Mouse (Mus musculus) forebrain, embryonic 11.5 days (tissue): ENCODE data around the gene Arl13b. TPM values are rescaled to one million over a fixed set of nuclear protein-coding genes. Genes with fewer than 3 reads are reported as not detected.

ENCODE experiments used
- ATAC-seq: fragments of 200-750 bp; cut with Nextera tagmentation; replicated peaks from 2 replicates; pipeline ENCODE4 v1.8.0; 2017; ENCODE audit warnings: moderate TSS enrichment; ENCODE audit not compliant: low FRiP score
- DNase-seq: peaks from one replicate; pipeline ENCODE4 v3.0.0-alpha.2; 2017; ENCODE audit warnings: low spot score
- H3K27ac ChIP-seq: fragments of 300-500 bp; sonication (generic); 2 replicates; pipeline ENCODE4 v1.5.1; 2014; ENCODE audit warnings: low read depth, low read length
- H3K27me3 ChIP-seq: fragments of 300-500 bp; sonication (generic); 2 replicates; pipeline ENCODE4 v1.6.1; 2014; ENCODE audit warnings: mild to moderate bottlenecking, low read length, mixed read lengths; ENCODE audit not compliant: control insufficient read depth, insufficient read depth
- H3K36me3 ChIP-seq: fragments of 300-500 bp; sonication (generic); 2 replicates; pipeline ENCODE4 v1.6.1; 2014; ENCODE audit warnings: mild to moderate bottlenecking, low read length, moderate library complexity, mixed read lengths; ENCODE audit not compliant: control insufficient read depth, insufficient read depth
- H3K4me1 ChIP-seq: fragments of 300-500 bp; sonication (generic); replicated peaks from 2 replicates; pipeline ENCODE4 v1.6.1; 2014; ENCODE audit warnings: low read length, mixed read lengths; ENCODE audit not compliant: control insufficient read depth, insufficient read depth
- H3K4me2 ChIP-seq: fragments of 300-500 bp; sonication (generic); 2 replicates; pipeline ENCODE4 v1.6.1; 2014; ENCODE audit warnings: low read depth, mild to moderate bottlenecking, low read length, moderate library complexity, mixed read lengths; ENCODE audit not compliant: severe bottlenecking
- H3K4me3 ChIP-seq: fragments of 300-500 bp; sonication (generic); 2 replicates; pipeline ENCODE4 v1.5.1; 2014; ENCODE audit warnings: low read depth, low read length
- H3K9ac ChIP-seq: fragments of 300-500 bp; sonication (generic); 2 replicates; pipeline ENCODE4 v1.6.1; 2014; ENCODE audit warnings: low read length
- H3K9me3 ChIP-seq: fragments of 300-500 bp; sonication (generic); 2 replicates; pipeline ENCODE4 v1.6.1; 2016; ENCODE audit warnings: low read length, mixed read lengths; ENCODE audit not compliant: control insufficient read depth
- WGBS: fragments of 180-500 bp; shearing (Covaris S2); extraction: QIAGEN DNeasy Blood & Tissue Kit; methylation state at CpG from one replicate; pipeline ENCODE4 v1.1.7; 2014; 5-methylcytosine and 5-hydroxymethylcytosine counted together
- microRNA-seq: library from miRNA; unstranded; fragments of <30 nt; microRNA quantifications from one replicate; pipeline ENCODE4, GENCODE M21; 2016; ENCODE audit not compliant: insufficient number of aligned reads
- polyA plus RNA-seq: library from polyadenylated mRNA; unstranded; fragments of >200 nt; fragmentation: Nextera tagmentation; extraction: Ambion mirVana; gene quantifications from 2 replicates; pipeline ENCODE4 v1.2.1, GENCODE M21; 2014

Arl13b gene
- polyA plus RNA-seq, 1 experiment from 2014 or later: 15.8 TPM

- WGBS: 89% methylated on average over 2 of the region's 2 CpGs
- H3K27me3 ChIP-seq: no peaks in the 10 kb centered on the region
- no peaks in the 10 kb centered on the region for H3K4me1 ChIP-seq
- H3K36me3 ChIP-seq: no peaks in the 10 kb centered on the region
- no peak overlapping the region for H3K4me3 ChIP-seq
- no peak overlapping the region for H3K27ac ChIP-seq
- peak; percentile 54 for DNase-seq
- ATAC-seq: peak; percentile 27; the same call in 1 of the 2 replicates
- H3K4me2 ChIP-seq: no peak overlapping the region
- H3K9me3 ChIP-seq: no peaks in the 10 kb centered on the region
- H3K9ac ChIP-seq: no peak overlapping the region
These were observed 88.5 kb downstream of the Arl13b start for GRCm38 (mm10) chr16:62758340-62758739.

GRCm38 (mm10) chr16:62755307-62755706, 91.5 kb downstream of the Arl13b start:
- ATAC-seq: no peak
- DNase-seq: no peak
- Histone ChIP-seq H3K4me1 (no peaks in the 10 kb centered on the region), H3K9ac (no peak overlapping the region), H3K27ac (no peak overlapping the region), H3K4me2 (no peak overlapping the region), H3K4me3 (no peak overlapping the region), H3K36me3 (no peaks in the 10 kb centered on the region), H3K27me3 (no peaks in the 10 kb centered on the region), H3K9me3 (no peaks in the 10 kb centered on the region)
- WGBS: 92% methylated on average over 6 of the region's 6 CpGs

GRCm38 (mm10) chr16:62753597-62753996, 93.2 kb downstream of the Arl13b start:
- ATAC-seq (no peak), DNase-seq (no peak)
- H3K4me3 ChIP-seq: no peak overlapping the region
- no peaks in the 10 kb centered on the region for H3K4me1 ChIP-seq
- no peak overlapping the region for H3K27ac ChIP-seq
- no peaks in the 10 kb centered on the region for H3K9me3 ChIP-seq
- no peaks in the 10 kb centered on the region for H3K27me3 ChIP-seq
- 88% methylated on average over 1 of the region's 1 CpGs for WGBS
- H3K36me3 ChIP-seq: no peaks in the 10 kb centered on the region
- no peak overlapping the region for H3K4me2 ChIP-seq
- H3K9ac ChIP-seq: no peak overlapping the region

GRCm38 (mm10) chr16:62753079-62753478, 93.8 kb downstream of the Arl13b start:
- Histone ChIP-seq H3K9me3 (no peaks in the 10 kb centered on the region), H3K27me3 (no peaks in the 10 kb centered on the region), H3K4me1 (no peaks in the 10 kb centered on the region), H3K4me3 (no peak overlapping the region), H3K9ac (no peak overlapping the region), H3K36me3 (no peaks in the 10 kb centered on the region), H3K27ac (no peak overlapping the region), H3K4me2 (no peak overlapping the region)
- ATAC-seq: no peak
- no peak for DNase-seq
- 89% methylated on average over 4 of the region's 4 CpGs for WGBS

- Histone ChIP-seq H3K27me3 (no peaks in the 10 kb centered on the region), H3K36me3 (no peaks in the 10 kb centered on the region), H3K9ac (no peak overlapping the region), H3K27ac (no peak overlapping the region), H3K4me2 (no peak overlapping the region), H3K9me3 (no peaks in the 10 kb centered on the region), H3K4me3 (no peak overlapping the region), H3K4me1 (no peaks in the 10 kb centered on the region)
- ATAC-seq: no peak
- DNase-seq: no peak
- 87% methylated on average over 2 of the region's 2 CpGs for whole genome bisulfite sequencing
These were observed 101.0 kb downstream of the Arl13b start for GRCm38 (mm10) chr16:62745875-62746274.

Small RNAs within 50 kb of the gene (microRNA-seq; reads per million reads assigned to microRNA genes)
- gene Gm25986: not detected

Other genes with a start within 250 kb of the Arl13b start
- gene Nsun3, start 60.2 kb downstream of the Arl13b start, polyA plus RNA-seq: 11.1 and 12.2 TPM in 2 replicates
- 0.29 and 0.31 TPM in 2 replicates for gene Stx19, start 32.4 kb downstream of the Arl13b start, polyA plus RNA-seq
- 14.9 and 17.0 TPM in 2 replicates for gene Pros1, start 7.3 kb upstream of the Arl13b start, polyA plus RNA-seq